In the genomic region with DNA sequence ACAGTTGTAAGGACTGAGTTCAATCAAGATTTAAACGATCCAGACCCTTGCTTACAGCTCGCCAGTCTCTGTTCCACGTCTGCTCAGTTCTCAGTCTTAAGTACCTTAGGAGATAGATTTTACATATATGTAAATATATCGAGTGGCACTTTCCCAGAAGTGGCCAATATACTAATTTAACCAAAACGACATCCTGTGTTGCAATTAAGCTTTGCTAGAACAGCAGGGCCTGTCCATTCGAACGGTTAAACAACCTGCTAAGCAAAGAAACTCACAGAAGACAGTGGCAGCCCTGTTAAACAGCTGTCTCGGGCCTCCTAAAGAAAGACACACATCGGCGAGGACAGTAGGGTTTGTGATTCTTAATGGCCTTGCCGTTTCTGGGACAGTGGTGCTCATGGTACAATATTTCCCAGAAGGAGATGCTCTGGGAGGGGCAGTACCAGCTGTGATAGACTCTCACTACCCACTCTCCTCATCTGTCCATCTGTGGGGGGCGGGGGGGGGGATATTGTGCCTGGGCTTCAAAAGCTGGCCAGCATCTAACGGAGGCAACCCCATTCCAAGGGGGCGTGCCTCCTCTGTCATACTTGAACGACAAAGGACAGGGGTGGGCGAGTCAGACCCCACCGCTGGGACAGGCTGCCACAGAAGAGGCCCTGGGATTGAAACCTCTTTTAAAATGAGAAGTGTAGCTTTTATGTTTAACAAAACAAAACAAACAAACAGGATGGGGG, we compare ENCODE assay signal across 21 mouse cellular contexts. TPM values are rescaled to one million over a fixed set of nuclear protein-coding genes. Genes with fewer than 3 reads are reported as not detected.
DNase-seq lines count a peak whose midpoint lies in the region; ATAC-seq and TF ChIP-seq lines count a peak whose summit lies in the region.
"Had no signal": no experiment of that assay in that cellular context is flagged by ENCODE, and none has a peak within 500 bp of the region (broad histone marks: within the 10 kb centered on the region; RNA-seq: fewer than 3 reads in every experiment).

No protein-coding gene starts in this region.

- no peaks in the 10 kb centered on the region for H3K36me3 ChIP-seq in heart, embryonic 10.5 days
- H3K36me3 ChIP-seq in kidney, embryonic 16.5 days (ENCODE audit: insufficient read depth, low read length) = no peaks in the 10 kb centered on the region
- H3K36me3 ChIP-seq in CH12.LX (replicated peaks in 1 of 2; ENCODE audit: control insufficient read depth in 1 of 2, insufficient read depth in 1 of 2, low read length in 1 of 2) = no peaks in the 10 kb centered on the region
- H3K36me3 ChIP-seq: limb, embryonic 12.5 days; liver, embryonic 12.5 days had no signal

- H3K79me2 ChIP-seq in CH12.LX (replicated peaks; ENCODE audit: control insufficient read depth, extremely low read depth, insufficient read depth, poor library complexity, severe bottlenecking) = no peaks in the 10 kb centered on the region

- no peak for TF ChIP-seq RAD21 in CH12.LX (IDR thresholded peaks at IDR 0.05; ENCODE audit: low read depth, low read length)

- no peak overlapping the region for H3K27ac ChIP-seq in heart, embryonic 10.5 days
- H3K27ac ChIP-seq in kidney, embryonic 16.5 days (ENCODE audit: low read length) = no peak overlapping the region
- peak overlapping the region; percentile 63 for H3K27ac ChIP-seq in CH12.LX (ENCODE audit: insufficient read depth, low read depth)
- H3K27ac ChIP-seq: limb, embryonic 12.5 days; liver, embryonic 12.5 days; stomach, postnatal 0 days had no signal

- TF ChIP-seq EP300 in CH12.LX (IDR thresholded peaks at IDR 0.05; ENCODE audit: low read length) = peak; percentile 28; the same call in 1 of the 2 replicates

- H3K9ac ChIP-seq in kidney, embryonic 16.5 days (replicated peaks; ENCODE audit: low read length) = no peak overlapping the region; the same call in 1 of the 2 replicates
- no peak overlapping the region for H3K9ac ChIP-seq in CH12.LX (ENCODE audit: insufficient read depth, low read depth)
- H3K9ac ChIP-seq: limb, embryonic 12.5 days; liver, embryonic 12.5 days; lung, embryonic 14.5 days had no signal

- TF ChIP-seq POLR2A in CH12.LX (IDR thresholded peaks at IDR 0.05; ENCODE audit: low read depth, low read length) = no peak
- TF ChIP-seq POLR2A in brain, embryonic 14.5 days (IDR thresholded peaks at IDR 0.05; ENCODE audit: borderline replicate concordance, extremely low read depth, insufficient read depth, insufficient read length, poor library complexity, severe bottlenecking) = no peak

- H3K9me3 ChIP-seq in heart, embryonic 10.5 days = no peaks in the 10 kb centered on the region
- peaks cover 3% of the 10 kb centered on the region; the same call in 1 of the 2 replicates for H3K9me3 ChIP-seq in kidney, embryonic 16.5 days (ENCODE audit: low read length)
- peaks cover 2% of the 10 kb centered on the region for H3K9me3 ChIP-seq in CH12.LX (replicated peaks; ENCODE audit: low read length)
- H3K9me3 ChIP-seq: limb, embryonic 12.5 days; liver, embryonic 12.5 days had no signal

- no peak for TF ChIP-seq CTCF in CH12.LX (conservative IDR thresholded peaks at IDR 0.05 in 1 of 2, IDR thresholded peaks at IDR 0.05 in 1 of 2; ENCODE audit: low read depth in 2 of 2, low read length in 2 of 2)
- TF ChIP-seq CTCF in brain, embryonic 14.5 days (IDR thresholded peaks at IDR 0.05; ENCODE audit: borderline replicate concordance, extremely low read depth, insufficient read depth, insufficient read length) = no peak

- peak overlapping the region; percentile 12; the same call in 1 of the 2 replicates for H3K4me2 ChIP-seq in kidney, embryonic 16.5 days (replicated peaks; ENCODE audit: low read depth, low read length)
- H3K4me2 ChIP-seq in CH12.LX (ENCODE audit: insufficient read depth, low read depth, poor library complexity, severe bottlenecking) = peak overlapping the region; percentile 46; the same call in 1 of the 2 replicates
- H3K4me2 ChIP-seq: limb, embryonic 12.5 days; liver, embryonic 12.5 days; lung, embryonic 14.5 days had no signal

- ATAC-seq in kidney, embryonic 16.5 days (ENCODE audit: low FRiP score, low TSS enrichment) = peak; percentile 54; the same call in 1 of the 2 replicates
- ATAC-seq: liver, embryonic 12.5 days had no signal

- no peaks in the 10 kb centered on the region for H3K4me1 ChIP-seq in heart, embryonic 10.5 days
- peaks cover 19% of the 10 kb centered on the region for H3K4me1 ChIP-seq in kidney, embryonic 16.5 days (ENCODE audit: insufficient read depth, low read length)
- H3K4me1 ChIP-seq in CH12.LX (ENCODE audit: control insufficient read depth in 1 of 2, insufficient read depth in 2 of 2) = peaks cover 10 to 29% of the 10 kb centered on the region in 2 experiments; a peak in 3 of 4 replicates
- H3K4me1 ChIP-seq: liver, embryonic 12.5 days had no signal

- WGBS in heart, embryonic 10.5 days = 74% methylated on average over 17 of the region's 17 CpGs
- 45% methylated on average over 17 of the region's 17 CpGs for WGBS in kidney, embryonic 16.5 days

- peak; percentile 76 for DNase-seq in heart, adult 11 months
- no peak for DNase-seq in heart, embryonic 10.5 days (ENCODE audit: low spot score)
- no peak for DNase-seq in kidney, postnatal 14 days
- peak; percentile 66 for DNase-seq in CH12.LX (ENCODE audit: extremely low read depth)
- peak; percentile 5 for DNase-seq in brain, embryonic 14.5 days (ENCODE audit: low read depth)
- no peak for DNase-seq in layer of hippocampus, adult 18-20 months (ENCODE audit: low spot score in 2 of 2)
- DNase-seq: adrenal gland, adult 2 months; B cell, adult 2 months; cerebellum, adult 9-10 months; heart, adult 18-20 months; heart, postnatal 36 days; kidney, postnatal 36 days; layer of hippocampus, adult 9-11 months; lung, embryonic 14.5 days; lung, postnatal 36 days; right cerebral cortex, adult 18-20 months had no signal

- dilution Hi-C loops in CH12.LX (cut with MboI; ENCODE audit: extremely low pct_ligation_motif_present, extremely low pct_unique_long_range_greater_than_20kb, low sequenced_read_pairs) = no loop called here

- H3K4me3 ChIP-seq in heart, embryonic 10.5 days = no peak overlapping the region
- no peak overlapping the region for H3K4me3 ChIP-seq in kidney, embryonic 16.5 days (ENCODE audit: low read length)
- H3K4me3 ChIP-seq in CH12.LX (replicated peaks in 1 of 3; ENCODE audit: low read depth in 2 of 3, low read length in 2 of 3, poor library complexity in 1 of 3) = peak overlapping the region in 2 of 3 experiments; percentile 16 to 29
- H3K4me3 ChIP-seq: limb, embryonic 12.5 days; liver, embryonic 12.5 days; myocyte had no signal

- peaks cover 3% of the 10 kb centered on the region; the same call in 1 of the 2 replicates for H3K27me3 ChIP-seq in heart, embryonic 10.5 days (ENCODE audit: insufficient read depth, poor library complexity, severe bottlenecking)
- H3K27me3 ChIP-seq in kidney, embryonic 16.5 days (ENCODE audit: insufficient read depth, low read length) = no peaks in the 10 kb centered on the region
- no peaks in the 10 kb centered on the region for H3K27me3 ChIP-seq in CH12.LX (replicated peaks)

- in situ Hi-C loops in CH12.LX (cut with MboI; ENCODE audit: low pct_ligation_motif_present, low pct_unique_long_range_greater_than_20kb, low sequenced_read_pairs) = no loop called here

TF ChIP-seq in CH12.LX, 34 proteins besides CTCF, POLR2A, EP300 and RAD21:
- TF ChIP-seq USF2 (conservative IDR thresholded peaks at IDR 0.05; ENCODE audit: low read depth, low read length) (no peak), PAX5 (IDR thresholded peaks at IDR 0.05; ENCODE audit: low read length) (no peak), MYC (IDR thresholded peaks at IDR 0.05; ENCODE audit: low read depth, low read length) (no peak), TCF12 (IDR thresholded peaks at IDR 0.05; ENCODE audit: low read depth, low read length) (0 out of 2 replicates have a peak, but pooled peaks have one; percentile 14), MAZ (IDR thresholded peaks at IDR 0.05; ENCODE audit: low read depth, low read length) (no peak), POLR2AphosphoS2 (IDR thresholded peaks at IDR 0.05; ENCODE audit: low read depth, low read length) (no peak), MXI1 (IDR thresholded peaks at IDR 0.05; ENCODE audit: low read depth, low read length) (no peak), NRF1 (IDR thresholded peaks at IDR 0.05; ENCODE audit: low read depth, low read length) (no peak), GABPA (IDR thresholded peaks at IDR 0.05; ENCODE audit: insufficient replicate concordance, low read depth, low read length) (no peak), ZKSCAN1 (IDR thresholded peaks at IDR 0.05; ENCODE audit: borderline replicate concordance, low read depth, low read length) (no peak), RCOR1 (conservative IDR thresholded peaks at IDR 0.05; ENCODE audit: low read depth, low read length) (no peak), CHD2 (IDR thresholded peaks at IDR 0.05; ENCODE audit: low read length) (no peak), MAFK (IDR thresholded peaks at IDR 0.05; ENCODE audit: insufficient replicate concordance, low read length) (0 out of 2 replicates have a peak, but pooled peaks have one; percentile 12), CHD1 (IDR thresholded peaks at IDR 0.05; ENCODE audit: low read depth, low read length) (no peak), NELFE (IDR thresholded peaks at IDR 0.05; ENCODE audit: low read depth, low read length) (no peak), ZC3H11A (IDR thresholded peaks at IDR 0.05; ENCODE audit: low read depth, low read length) (no peak), USF1 (IDR thresholded peaks at IDR 0.05; ENCODE audit: low read depth, low read length) (no peak), BHLHE40 (IDR thresholded peaks at IDR 0.05; ENCODE audit: low read depth, low read length) (0 out of 2 replicates have a peak, but pooled peaks have one; percentile 25), HCFC1 (IDR thresholded peaks at IDR 0.05; ENCODE audit: low read depth, low read length) (no peak), ETS1 (conservative IDR thresholded peaks at IDR 0.05; ENCODE audit: low read depth, low read length) (0 out of 2 replicates have a peak, but pooled peaks have one; percentile 24), UBTF (IDR thresholded peaks at IDR 0.05; ENCODE audit: low read depth, low read length) (no peak), TBP (conservative IDR thresholded peaks at IDR 0.05; ENCODE audit: low read depth, low read length) (0 out of 2 replicates have a peak, but pooled peaks have one; percentile 47), MAX (IDR thresholded peaks at IDR 0.05; ENCODE audit: low read length) (no peak), SIN3A (IDR thresholded peaks at IDR 0.05; ENCODE audit: low read length) (0 out of 2 replicates have a peak, but pooled peaks have one; percentile 13)

RNA-seq across cellular contexts. Expression of a gene that starts 9.1 kb away (rescaled TPM):
- polyA plus RNA-seq in heart, embryonic 10.5 days (2016; fragmentation: Nextera tagmentation; extraction: Ambion mirVana) = 1.4 and 1.9 TPM in 2 replicates
- 11.1 and 13.2 TPM in 2 replicates for polyA plus RNA-seq in kidney, embryonic 16.5 days (2015; fragmentation: Nextera tagmentation; extraction: Ambion mirVana)
- total RNA-seq in CH12.LX (2012; rRNA removed) (not detected in 2 replicates), CH12.LX (2014; rRNA removed) (not detected in 2 replicates)
- not detected in 2 replicates for polyA plus RNA-seq in CH12.LX (2012; ENCODE audit: insufficient read length, low read depth)
- 0.48 and 3.3 TPM in 2 replicates for polyA plus RNA-seq in brain, embryonic 14.5 days (2012; rRNA removed)
- 1 to 10 TPM; 1.7 to 2.2 TPM for total RNA-seq in layer of hippocampus, adult 18-20 months (2021)

Comparison
In these comparisons a context has a peak if more than half of its experiments do, and no peak if none do; other contexts are left out.
1. DNase-seq: peak in heart, adult 11 months (single experiment), CH12.LX (single experiment) and brain, embryonic 14.5 days (single experiment); none in heart, embryonic 10.5 days (single experiment), kidney, postnatal 14 days (single experiment) and layer of hippocampus, adult 18-20 months (0 of 2).
2. H3K4me3 ChIP-seq: peak in CH12.LX (2 of 3); none in heart, embryonic 10.5 days (single experiment) and kidney, embryonic 16.5 days (single experiment).